Mouse (Mus musculus): ENCODE data around the gene Lipf. TPM values are rescaled to one million over a fixed set of nuclear protein-coding genes. Genes with fewer than 3 reads are reported as not detected.

Lipf gene
- not detected for polyA plus RNA-seq (2015; fragmentation: Illumina TruSeq; extraction: RNeasy Lipid Tissue Mini Kit (QIAGEN cat#74804); ENCODE audit: insufficient read depth, low replicate concordance)

GRCm38 (mm10) chr19:33960887-33961286, at the start of gene Lipf:
Lipf (plus strand) TSS chr19:33961187.

GRCm38 (mm10) chr19:34008002-34008401, 47.0 kb downstream of the Lipf start, which contains the start of gene Lipk:
Lipk (plus strand) TSS chr19:34008290.

Other genes starting within 250 kb of the Lipf start
- 0.14 TPM for gene Lipo2, start 209.8 kb upstream of the Lipf start, polyA plus RNA-seq (2015; fragmentation: Illumina TruSeq; extraction: RNeasy Lipid Tissue Mini Kit (QIAGEN cat#74804); ENCODE audit: insufficient read depth, low replicate concordance)
- 22.6 TPM for gene Lipo3, start 199.2 kb upstream of the Lipf start, polyA plus RNA-seq (2015; fragmentation: Illumina TruSeq; extraction: RNeasy Lipid Tissue Mini Kit (QIAGEN cat#74804); ENCODE audit: insufficient read depth, low replicate concordance)
- not detected for gene Lipo1, start 173.7 kb upstream of the Lipf start, polyA plus RNA-seq (2015; fragmentation: Illumina TruSeq; extraction: RNeasy Lipid Tissue Mini Kit (QIAGEN cat#74804); ENCODE audit: insufficient read depth, low replicate concordance)
- not detected for gene Lipk, start 47.1 kb downstream of the Lipf start, polyA plus RNA-seq (2015; fragmentation: Illumina TruSeq; extraction: RNeasy Lipid Tissue Mini Kit (QIAGEN cat#74804); ENCODE audit: insufficient read depth, low replicate concordance)
- 3.0 TPM for gene Lipn, start 106.2 kb downstream of the Lipf start, polyA plus RNA-seq (2015; fragmentation: Illumina TruSeq; extraction: RNeasy Lipid Tissue Mini Kit (QIAGEN cat#74804); ENCODE audit: insufficient read depth, low replicate concordance)
- gene Lipm, start 139.7 kb downstream of the Lipf start, polyA plus RNA-seq (2015; fragmentation: Illumina TruSeq; extraction: RNeasy Lipid Tissue Mini Kit (QIAGEN cat#74804); ENCODE audit: insufficient read depth, low replicate concordance): not detected
- 0.68 TPM for gene Ankrd22, start 204.9 kb downstream of the Lipf start, polyA plus RNA-seq (2015; fragmentation: Illumina TruSeq; extraction: RNeasy Lipid Tissue Mini Kit (QIAGEN cat#74804); ENCODE audit: insufficient read depth, low replicate concordance)
- 41.0 TPM for gene Stambpl1, start 231.0 kb downstream of the Lipf start, polyA plus RNA-seq (2015; fragmentation: Illumina TruSeq; extraction: RNeasy Lipid Tissue Mini Kit (QIAGEN cat#74804); ENCODE audit: insufficient read depth, low replicate concordance)